Mouse (Mus musculus) lung, postnatal 36 days (tissue): Measurements from ENCODE around the gene Tmed10.

Experiments
- DNase-seq: peaks from one replicate; pipeline ENCODE4 v3.0.0; 2022; ENCODE audit warnings: mixed read lengths

Tmed10 gene

DNA sequence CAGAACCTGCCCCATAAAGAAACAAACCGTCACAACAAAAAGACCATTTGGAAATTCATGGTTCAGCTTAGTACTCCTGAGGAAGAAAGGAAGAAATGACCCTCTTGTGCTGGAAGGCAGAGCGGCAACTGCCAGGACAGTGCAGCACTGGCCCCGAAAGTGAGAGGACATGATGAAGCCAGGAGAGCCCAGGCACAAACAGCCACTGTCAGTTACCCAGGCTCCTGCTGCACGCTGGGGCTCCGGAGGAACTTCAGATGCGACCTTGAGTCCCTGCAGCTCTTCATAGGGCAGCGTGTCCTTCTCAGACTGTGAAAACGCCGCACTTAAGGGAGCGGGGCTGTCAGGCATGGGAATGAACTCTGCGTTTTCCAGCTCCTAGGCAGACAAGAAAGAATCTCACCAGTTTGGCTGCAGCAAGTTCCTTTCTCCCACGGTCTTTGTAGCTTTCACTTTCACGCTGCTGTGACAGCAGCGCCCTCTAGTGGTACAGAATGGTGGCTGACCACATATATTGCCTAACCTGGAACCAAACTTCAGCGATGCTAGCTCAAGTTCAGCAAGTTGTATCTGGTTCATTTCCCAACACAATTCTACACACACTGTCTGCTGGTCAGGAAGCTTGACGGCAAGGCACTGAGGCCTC, 69.3 kb downstream of the Tmed10 start:
- peak; percentile 94 for DNase-seq

DNA sequence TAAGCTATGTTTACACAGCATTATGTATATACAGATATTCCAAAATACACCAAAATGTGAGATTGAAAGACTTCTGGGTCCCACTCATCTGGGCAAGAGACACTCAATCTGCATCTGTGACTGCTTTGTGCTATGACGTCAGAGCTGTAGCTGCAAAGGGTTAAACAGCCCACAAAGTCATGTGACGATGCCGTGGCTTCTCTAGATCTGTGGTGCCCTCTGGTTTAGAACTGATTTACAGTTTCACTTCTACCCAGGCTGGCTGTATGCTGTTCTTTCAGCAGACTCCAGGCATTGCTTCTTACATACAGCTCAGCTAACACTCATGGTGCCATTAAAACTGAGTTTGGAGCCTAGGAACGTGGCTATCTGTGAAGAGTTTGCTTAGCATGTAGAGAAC, 69.9 kb downstream of the Tmed10 start:
- DNase-seq, result peak; percentile 30

DNA sequence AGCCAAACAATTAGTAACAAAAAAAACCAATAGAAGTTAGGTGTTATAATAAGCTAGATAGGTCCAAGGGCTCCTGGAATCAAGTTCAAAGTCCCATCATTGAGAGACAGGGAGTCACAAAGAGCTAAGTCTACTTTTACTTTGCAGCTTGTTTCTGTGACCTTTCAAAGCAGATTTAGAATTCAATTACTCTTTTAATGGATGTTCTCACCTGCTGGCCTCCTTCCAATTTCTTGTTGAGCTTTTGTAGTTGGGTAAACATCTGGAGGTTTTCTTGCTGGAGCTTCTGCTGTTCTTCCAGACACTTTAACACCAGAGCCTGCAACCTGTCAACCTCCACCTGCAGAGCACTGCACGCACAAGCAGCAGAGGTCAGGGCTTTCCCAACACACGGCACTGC, 71.4 kb downstream of the Tmed10 start:
- DNase-seq, result no peak

DNA sequence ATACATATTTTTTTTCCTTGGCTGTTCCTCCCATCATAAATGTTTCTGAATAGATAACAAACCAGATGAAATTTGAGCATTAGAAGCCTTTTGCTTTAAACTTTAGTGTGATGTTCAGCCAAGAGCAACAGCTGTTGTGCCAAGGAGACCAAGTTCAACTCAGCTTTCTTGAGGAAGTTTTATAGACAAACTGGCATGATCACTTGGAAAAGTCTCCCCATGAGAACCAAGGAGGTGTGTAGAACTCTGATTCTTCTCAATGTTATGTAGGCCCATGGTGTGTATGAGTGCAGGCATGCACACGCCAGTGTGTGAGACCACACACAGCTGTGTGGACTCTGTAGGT, 75.8 kb downstream of the Tmed10 start:
- no peak for DNase-seq

DNA sequence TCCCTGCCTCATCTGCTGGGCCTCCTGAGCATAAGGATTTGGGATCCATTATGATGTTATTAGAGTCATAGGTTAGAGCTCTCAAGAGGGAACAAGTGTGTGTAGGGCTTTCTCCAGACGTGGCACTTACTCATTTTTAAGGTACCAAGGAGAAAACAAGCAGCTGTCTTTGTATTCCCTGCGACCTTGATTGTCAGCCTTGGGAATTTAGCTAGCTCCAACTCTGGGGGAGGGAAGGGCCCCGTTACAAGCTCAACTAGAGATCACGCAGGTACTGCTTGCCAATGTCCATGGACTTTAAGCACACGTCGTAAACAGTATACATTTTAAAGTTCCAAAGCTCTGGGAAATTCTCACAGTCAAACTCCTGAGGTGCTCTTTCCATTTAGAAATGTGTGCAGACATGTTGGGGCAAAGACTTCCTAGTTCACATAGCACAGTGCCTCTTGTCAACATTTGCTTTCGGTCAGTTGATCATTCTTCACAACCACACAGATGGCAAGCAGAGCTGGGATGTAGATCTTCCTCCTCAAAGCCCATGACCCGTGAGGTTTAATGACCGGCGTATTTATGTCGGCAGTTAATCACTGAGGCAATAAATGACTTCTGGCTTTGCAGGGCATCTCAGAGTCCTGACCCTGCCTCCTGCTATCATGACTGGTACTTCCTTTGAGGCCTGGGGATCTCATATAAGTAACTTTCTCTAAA, 76.4 kb downstream of the Tmed10 start:
- DNase-seq, result no peak

DNA sequence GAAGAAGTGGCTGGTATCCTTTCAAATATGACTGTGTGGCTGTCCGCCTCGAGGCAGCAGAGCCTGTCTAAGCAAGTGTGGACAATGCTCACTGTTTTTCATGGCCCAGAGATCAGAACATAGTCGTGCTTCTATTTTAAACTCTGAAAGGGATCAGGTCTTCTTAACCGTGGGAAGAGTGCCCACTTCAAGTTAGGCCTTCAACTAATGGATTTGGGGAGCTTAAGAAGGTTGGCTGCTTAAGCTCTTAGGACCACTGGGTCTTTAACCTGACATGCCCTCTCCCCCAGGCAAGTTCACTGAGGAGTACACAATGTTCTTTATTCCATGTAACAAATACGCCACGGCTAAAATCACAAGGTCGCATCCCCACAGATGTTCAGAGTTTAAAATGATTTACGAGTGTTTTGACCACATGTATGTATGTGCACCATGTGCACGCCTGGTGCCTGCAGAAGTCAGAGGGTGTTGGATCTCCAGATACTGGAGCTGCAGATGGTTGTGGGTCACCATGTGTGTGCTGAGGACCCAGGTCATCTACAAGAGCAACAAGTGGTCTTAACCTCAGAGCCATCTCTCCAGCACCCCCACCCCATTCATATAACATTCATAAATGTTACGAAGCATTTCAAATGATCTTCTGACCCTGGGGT, 77.2 kb downstream of the Tmed10 start:
- no peak for DNase-seq

DNA sequence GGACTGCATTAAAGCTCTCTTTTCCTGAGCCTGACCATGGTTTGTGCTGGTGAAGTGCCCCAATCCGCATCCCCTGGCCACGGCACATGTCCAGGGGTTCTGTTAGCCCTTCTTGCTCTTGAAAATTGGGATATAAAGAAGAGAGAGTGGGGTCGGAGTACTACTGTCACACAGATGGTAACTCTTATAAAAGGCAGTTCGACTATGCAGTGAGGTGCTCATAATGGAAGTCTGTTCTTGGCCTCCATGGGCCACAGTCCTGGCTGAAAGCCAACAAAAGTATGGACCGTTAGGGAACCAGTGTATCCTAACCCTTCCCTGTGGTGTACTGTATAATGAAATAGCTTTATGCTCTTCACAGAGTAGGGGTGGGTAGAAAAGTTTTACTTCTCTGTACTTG, 77.7 kb downstream of the Tmed10 start:
- no peak for DNase-seq

DNA sequence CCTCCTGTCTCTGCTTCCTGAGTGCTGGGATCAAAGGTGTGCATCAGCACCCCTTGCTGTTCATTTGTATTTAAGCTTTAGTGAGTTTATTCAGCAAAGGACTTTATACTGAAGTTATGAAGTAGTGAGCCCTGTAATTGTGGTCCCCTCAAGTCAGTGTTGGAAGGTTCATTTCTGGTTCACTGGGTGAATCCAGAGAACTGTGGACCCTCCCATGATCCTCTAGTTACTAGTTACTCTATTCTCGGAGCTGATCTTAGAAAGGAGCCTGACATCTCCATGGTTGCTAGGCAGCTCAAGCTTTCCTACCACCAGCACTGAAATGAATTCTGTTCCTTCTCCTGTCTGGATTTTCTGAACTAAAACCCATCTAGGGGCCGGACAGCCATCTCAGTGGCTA, 79.1 kb downstream of the Tmed10 start:
- no peak for DNase-seq

DNA sequence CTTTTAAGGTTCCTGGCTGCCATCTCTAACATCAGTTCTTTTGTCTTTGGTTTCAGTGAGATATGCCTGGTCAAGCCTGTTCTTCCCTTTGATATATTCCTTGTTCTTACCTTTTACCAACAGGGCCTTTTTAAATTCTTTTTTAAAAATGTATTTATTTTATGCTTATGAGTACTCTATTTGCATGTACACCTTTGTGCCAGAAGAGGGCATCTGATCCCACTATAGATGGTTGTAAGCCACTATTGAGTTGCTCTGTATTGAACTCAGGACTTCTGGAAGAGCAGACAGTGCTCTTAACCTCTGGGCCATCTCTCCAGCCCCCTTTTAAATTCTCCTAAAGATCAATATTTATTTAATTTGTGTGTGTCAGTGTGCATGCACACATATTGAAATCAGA, 81.7 kb downstream of the Tmed10 start:
- peak; percentile 29 for DNase-seq

DNA sequence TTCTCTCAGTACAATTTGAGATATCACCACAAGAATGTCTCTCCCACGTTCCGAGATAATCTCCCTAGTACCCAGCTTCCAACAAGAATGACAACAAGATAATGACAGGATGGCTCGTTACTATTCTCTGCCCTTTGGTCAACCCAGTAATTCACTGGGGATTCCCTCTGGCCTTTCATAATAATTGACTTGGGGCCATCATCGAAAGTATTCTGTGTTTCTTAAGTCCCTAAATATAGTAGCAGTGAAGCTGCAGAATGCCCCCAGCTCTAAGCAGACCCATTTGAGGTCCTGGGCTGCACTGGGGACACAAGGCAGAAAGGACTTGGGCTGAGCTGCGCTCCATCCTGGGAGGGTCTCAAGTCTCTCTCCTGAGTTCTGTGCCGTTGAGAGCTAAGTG, 82.4 kb downstream of the Tmed10 start:
- no peak for DNase-seq

DNA sequence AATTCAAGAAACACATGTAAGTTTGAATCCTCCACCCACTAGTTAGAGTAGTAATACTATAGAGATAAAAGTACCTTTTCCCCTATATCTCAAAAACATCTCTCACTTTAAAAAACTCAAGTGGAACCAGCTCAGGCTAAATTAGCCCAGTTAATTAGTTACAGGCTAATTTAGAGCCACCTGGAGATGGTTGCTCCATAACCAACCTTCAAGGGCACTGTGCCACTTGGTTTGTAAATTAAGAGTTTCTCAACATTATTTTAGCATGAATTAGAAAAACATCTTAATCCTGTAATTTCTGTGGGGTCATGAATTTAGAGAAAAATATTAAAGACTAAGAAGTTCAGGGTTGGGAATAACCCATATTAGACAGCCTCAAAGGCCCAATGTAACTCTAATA, 83.1 kb downstream of the Tmed10 start:
- no peak for DNase-seq

DNA sequence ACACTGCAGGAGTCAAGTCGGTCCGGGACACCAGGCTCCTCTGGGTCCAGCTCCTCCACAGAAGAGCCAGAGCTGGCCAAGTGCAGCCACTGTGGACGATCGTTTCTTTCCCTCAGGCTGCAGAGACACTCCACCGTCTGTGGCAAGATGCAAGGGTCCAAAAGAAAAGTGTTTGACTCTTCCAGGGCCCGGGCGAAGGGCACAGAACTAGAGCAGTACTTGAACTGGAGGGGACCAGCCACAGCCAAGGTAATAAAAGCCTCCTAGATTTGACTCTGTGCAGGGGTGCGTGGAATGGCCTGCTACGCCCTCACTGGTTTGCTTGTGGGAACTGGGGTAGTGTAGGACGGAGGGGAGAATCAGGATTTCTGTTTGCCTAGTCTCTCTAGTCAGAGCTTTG, 84.0 kb downstream of the Tmed10 start:
- no peak for DNase-seq
